Mouse (Mus musculus) stomach, embryonic 15.5 days (tissue): ENCODE measurements around the gene Plscr2. TPM values are rescaled to one million over a fixed set of nuclear protein-coding genes. Genes with fewer than 3 reads are reported as not detected.
A peak's percentile ranks its signal among the peaks of the same experiment; 100 is the strongest.

Experiments used
- ATAC-seq: fragments of 200-750 bp; cut with Nextera tagmentation; 2 replicates; pipeline ENCODE4 v1.8.0; 2017; ENCODE audit warnings: low read depth, moderate number of reproducible peaks, moderate TSS enrichment; ENCODE audit not compliant: insufficient read depth, low FRiP score
- H3K27ac ChIP-seq: fragments of 300-500 bp; sonication (generic); 2 replicates; pipeline ENCODE4 v1.5.1; 2015; ENCODE audit warnings: mild to moderate bottlenecking, inconsistent platforms
- H3K27me3 ChIP-seq: fragments of 300-500 bp; sonication (generic); replicated peaks from 2 replicates; pipeline ENCODE4 v1.6.1; 2015; ENCODE audit warnings: inconsistent platforms
- H3K36me3 ChIP-seq: fragments of 300-500 bp; sonication (generic); 2 replicates; pipeline ENCODE4 v1.6.1; 2015; ENCODE audit warnings: inconsistent platforms
- H3K4me1 ChIP-seq: fragments of 300-500 bp; sonication (generic); 2 replicates; pipeline ENCODE4 v1.6.1; 2015; ENCODE audit warnings: inconsistent platforms
- H3K4me2 ChIP-seq: fragments of 300-500 bp; sonication (generic); 2 replicates; pipeline ENCODE4 v1.6.1; 2015; ENCODE audit warnings: mild to moderate bottlenecking, inconsistent platforms
- H3K4me3 ChIP-seq: fragments of 300-500 bp; sonication (generic); replicated peaks from 2 replicates; pipeline ENCODE4 v1.5.1; 2015; ENCODE audit warnings: inconsistent platforms
- H3K9ac ChIP-seq: fragments of 300-500 bp; sonication (generic); 2 replicates; pipeline ENCODE4 v1.6.1; 2015; ENCODE audit warnings: inconsistent platforms
- H3K9me3 ChIP-seq: fragments of 300-500 bp; sonication (generic); 2 replicates; pipeline ENCODE4 v1.6.1; 2016; ENCODE audit warnings: inconsistent platforms
- WGBS: fragments of 180-500 bp; shearing (Covaris S2); methylation state at CpG from one replicate; pipeline ENCODE4 v1.1.7; 2015; 5-methylcytosine and 5-hydroxymethylcytosine counted together
- polyA plus RNA-seq: library from polyadenylated mRNA; unstranded; fragments of >200 nt; fragmentation: Nextera tagmentation; extraction: Ambion mirVana; gene quantifications from 2 replicates; pipeline ENCODE4 v1.2.1, GENCODE M21; 2015

The Plscr2 gene
- 1.6 and 2.3 TPM in 2 replicates for polyA plus RNA-seq

DNA sequence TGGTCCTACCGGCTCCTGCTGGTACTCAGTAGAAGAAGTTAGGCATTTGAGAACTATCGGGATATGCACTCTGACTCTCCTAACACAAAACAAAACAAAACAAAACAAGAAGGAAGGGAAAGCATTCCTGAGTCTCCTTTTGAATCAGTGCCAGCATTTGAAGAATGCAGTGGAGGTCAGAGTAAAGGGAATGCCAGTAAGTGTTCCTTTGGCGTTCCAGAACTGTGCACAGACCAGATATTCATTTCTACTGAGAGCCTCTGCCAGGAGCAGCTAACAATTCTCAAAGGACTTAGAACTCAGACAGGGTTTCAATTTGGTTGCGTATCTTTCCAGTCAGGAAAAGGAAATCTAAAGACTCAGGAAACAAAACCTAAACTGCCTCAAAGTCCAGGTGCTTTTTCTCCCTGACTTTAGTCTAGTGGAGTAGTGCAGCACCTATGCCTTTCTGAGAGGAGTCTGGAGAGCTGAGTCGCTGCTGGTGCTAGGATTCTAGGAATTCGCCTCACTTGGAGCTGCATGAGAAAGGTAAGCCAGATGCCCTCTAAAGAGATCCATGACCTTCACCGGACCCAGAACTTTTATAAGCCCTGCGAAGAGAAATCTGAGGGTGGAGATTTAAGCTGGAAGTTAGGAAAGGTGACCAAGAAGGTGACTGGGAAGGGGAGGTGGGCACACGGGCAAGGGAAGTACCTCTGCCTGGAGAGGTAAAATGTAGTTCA lies at the start of gene Plscr2:
TSS of gene Plscr2 (plus strand) at position 117 of the 722 bp plus-strand sequence.
- Histone ChIP-seq H3K36me3 (0 out of 2 replicates have a peak, but pooled peaks cover 3% of the 10 kb centered on the region), H3K27ac (no peak within 1 kb of the TSS), H3K27me3 (no peaks in the 10 kb centered on the region), H3K4me3 (no peak within 1 kb of the TSS), H3K9ac (no peak within 1 kb of the TSS), H3K9me3 (no peaks in the 10 kb centered on the region), H3K4me1 (peaks cover 9% of the 10 kb centered on the region), H3K4me2 (no peak within 1 kb of the TSS)
- WGBS = 60% methylated on average over 9 of the region's 9 CpGs
- peak; percentile 17; the same call in 1 of the 2 replicates for ATAC-seq

- no peaks in the 10 kb centered on the region for H3K27me3 ChIP-seq
- no peak overlapping the region for H3K4me2 ChIP-seq
- WGBS = 52% methylated on average over 3 of the region's 3 CpGs
- H3K4me3 ChIP-seq = no peak overlapping the region
- H3K36me3 ChIP-seq = no peaks in the 10 kb centered on the region
- no peak overlapping the region for H3K27ac ChIP-seq
- H3K9ac ChIP-seq = no peak overlapping the region
- no peak for ATAC-seq
- no peaks in the 10 kb centered on the region for H3K9me3 ChIP-seq
- no peaks in the 10 kb centered on the region for H3K4me1 ChIP-seq
Measured at GRCm38 (mm10) chr9:92226127-92226655, 49.2 kb upstream of the Plscr2 start.

DNA sequence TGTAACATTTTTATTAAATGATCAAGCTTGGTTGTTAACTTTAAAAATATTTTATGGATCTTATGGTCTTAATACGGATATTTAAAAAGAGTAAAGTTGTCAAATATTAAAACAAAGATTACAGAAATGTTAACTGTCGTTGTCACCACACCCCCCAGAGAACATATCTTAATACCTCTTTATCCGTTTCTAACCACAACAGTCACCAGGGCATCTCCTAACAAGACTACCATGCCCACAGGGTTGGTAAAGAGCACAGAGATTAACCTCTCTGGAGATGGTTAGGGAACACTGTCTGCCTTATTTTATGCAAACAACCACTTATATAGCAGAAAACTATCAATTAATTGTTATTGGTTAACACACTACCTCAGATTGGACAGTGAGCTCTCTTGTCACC lies 48.6 kb upstream of the Plscr2 start:
- no peak overlapping the region for H3K27ac ChIP-seq

GRCm38 (mm10) chr9:92228867-92229832 lies 46.3 kb upstream of the Plscr2 start:
- Histone ChIP-seq H3K9me3 (no peaks in the 10 kb centered on the region), H3K9ac (no peak overlapping the region), H3K4me2 (no peak overlapping the region), H3K27ac (no peak overlapping the region), H3K36me3 (no peaks in the 10 kb centered on the region), H3K4me1 (no peaks in the 10 kb centered on the region), H3K27me3 (no peaks in the 10 kb centered on the region), H3K4me3 (no peak overlapping the region)
- ATAC-seq = no peak
- 81% methylated on average over 16 of the region's 16 CpGs for WGBS

More for the DNA sequence above, 48.6 kb upstream of the Plscr2 start:
- WGBS = 71% methylated on average over 3 of the region's 3 CpGs
- Histone ChIP-seq H3K4me2 (no peak overlapping the region), H3K36me3 (no peaks in the 10 kb centered on the region), H3K9me3 (no peaks in the 10 kb centered on the region), H3K9ac (no peak overlapping the region), H3K4me1 (no peaks in the 10 kb centered on the region), H3K27me3 (no peaks in the 10 kb centered on the region), H3K4me3 (no peak overlapping the region)
- ATAC-seq = no peak

- H3K27ac ChIP-seq = no peak overlapping the region
Measured at GRCm38 (mm10) chr9:92229833-92230205, 45.6 kb upstream of the Plscr2 start.

GRCm38 (mm10) chr9:92234901-92235458 lies 40.4 kb upstream of the Plscr2 start:
- Histone ChIP-seq H3K27me3 (no peaks in the 10 kb centered on the region), H3K4me1 (no peaks in the 10 kb centered on the region), H3K27ac (no peak overlapping the region), H3K9me3 (no peaks in the 10 kb centered on the region), H3K36me3 (no peaks in the 10 kb centered on the region), H3K4me3 (no peak overlapping the region), H3K9ac (no peak overlapping the region), H3K4me2 (no peak overlapping the region)
- ATAC-seq = no peak
- 83% methylated on average over 11 of the region's 11 CpGs for WGBS

More at GRCm38 (mm10) chr9:92229833-92230205, 45.6 kb upstream of the Plscr2 start:
- H3K27me3 ChIP-seq = no peaks in the 10 kb centered on the region
- ATAC-seq = no peak
- no peaks in the 10 kb centered on the region for H3K4me1 ChIP-seq
- H3K9me3 ChIP-seq = no peaks in the 10 kb centered on the region
- no peak overlapping the region for H3K9ac ChIP-seq
- WGBS = 45% methylated on average over 2 of the region's 2 CpGs
- H3K4me3 ChIP-seq = no peak overlapping the region
- H3K36me3 ChIP-seq = no peaks in the 10 kb centered on the region
- H3K4me2 ChIP-seq = no peak overlapping the region

DNA sequence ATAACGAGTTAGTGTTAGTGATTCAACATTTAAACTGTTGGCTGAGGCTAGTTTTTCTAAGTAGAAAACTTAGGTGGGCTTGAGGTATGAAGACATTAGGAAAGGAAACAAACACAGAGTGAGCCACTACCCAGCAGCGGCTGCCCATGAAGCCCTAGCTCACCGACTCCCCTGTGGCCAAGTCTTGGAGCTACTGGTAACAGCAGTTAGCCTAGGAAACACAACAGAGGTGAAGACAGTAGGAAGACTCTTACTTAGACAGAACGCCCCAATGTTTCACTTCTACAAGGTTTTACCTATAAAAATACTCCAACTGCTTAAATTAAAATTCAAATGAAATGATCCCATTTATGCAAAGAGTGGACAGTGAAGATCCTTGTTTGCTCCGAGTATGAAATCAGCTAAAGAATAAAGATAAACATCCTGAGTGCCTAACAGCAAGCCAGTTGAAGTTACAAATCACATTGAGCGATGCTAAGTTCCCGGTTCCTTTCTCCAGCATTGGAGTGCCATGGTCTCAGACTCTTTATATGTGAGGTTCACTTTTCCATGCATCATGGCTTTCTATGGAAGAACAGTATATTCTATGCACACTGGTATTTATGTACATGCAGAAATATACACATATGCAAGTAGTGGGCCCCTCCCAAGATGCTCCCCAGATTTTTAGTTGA lies 26.5 kb upstream of the Plscr2 start:
- no peaks in the 10 kb centered on the region for H3K27me3 ChIP-seq
- no peak overlapping the region for H3K4me2 ChIP-seq
- no peaks in the 10 kb centered on the region for H3K9me3 ChIP-seq
- 71% methylated on average over 7 of the region's 7 CpGs for WGBS
- no peak for ATAC-seq
- H3K36me3 ChIP-seq = no peaks in the 10 kb centered on the region
- H3K27ac ChIP-seq = no peak overlapping the region
- H3K4me1 ChIP-seq = 0 out of 2 replicates have a peak, but pooled peaks cover 6% of the 10 kb centered on the region
- no peak overlapping the region for H3K4me3 ChIP-seq
- no peak overlapping the region for H3K9ac ChIP-seq

GRCm38 (mm10) chr9:92249447-92249852 lies 26.0 kb upstream of the Plscr2 start, which contains the start of gene Plscr1:
Plscr1 (plus strand) TSS chr9:92249750.
- WGBS = 29% methylated on average over 7 of the region's 7 CpGs
- ATAC-seq = no peak

DNA sequence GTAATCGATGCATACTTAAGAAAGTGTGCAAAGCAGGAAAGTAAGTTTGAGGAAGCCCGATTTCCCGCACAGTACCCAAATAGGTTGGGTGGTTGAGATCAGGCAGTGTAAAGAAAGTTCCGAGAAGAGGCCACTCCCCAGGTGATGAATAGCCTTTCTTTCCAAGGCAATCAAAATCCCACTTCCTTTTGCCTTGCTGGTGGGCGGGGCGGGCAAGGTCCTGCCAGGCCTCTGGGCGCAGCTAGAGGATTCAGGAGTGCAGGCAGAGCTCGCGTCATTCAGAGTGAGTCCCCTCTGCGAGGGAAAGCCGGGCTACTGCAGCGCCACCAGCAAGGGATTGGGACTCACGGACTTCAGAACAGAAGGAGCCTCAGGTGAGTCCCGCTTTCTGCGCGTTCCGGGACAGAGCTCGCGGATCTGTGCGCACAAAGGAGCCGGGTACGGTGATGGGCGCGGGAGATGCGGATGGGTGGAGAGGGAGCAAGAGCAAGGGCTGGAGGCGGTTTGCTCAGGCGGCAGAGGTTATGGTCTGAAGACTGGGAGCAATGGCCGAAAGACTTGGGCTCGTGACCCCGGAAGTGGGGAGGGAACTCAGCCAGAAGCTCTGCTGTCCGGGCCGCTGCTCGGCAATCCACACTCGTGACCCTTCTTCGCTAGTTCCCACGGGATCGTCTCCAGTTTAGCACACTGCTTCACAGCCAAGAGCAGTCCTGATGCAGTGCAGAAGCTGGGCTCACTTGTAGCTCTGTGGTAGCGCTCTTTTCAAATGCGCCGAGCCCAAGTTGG lies 25.2 kb upstream of the Plscr2 start:
- H3K9ac ChIP-seq = peak overlapping the region; percentile 57
- H3K4me2 ChIP-seq = peak overlapping the region; percentile 82
- under 1% methylated on average over 40 of the region's 40 CpGs for WGBS
- no peaks in the 10 kb centered on the region for H3K36me3 ChIP-seq
- peak; percentile 94 for ATAC-seq
- peak overlapping the region; percentile 96 for H3K27ac ChIP-seq
- H3K4me1 ChIP-seq = 0 out of 2 replicates have a peak, but pooled peaks cover 6% of the 10 kb centered on the region
- H3K4me3 ChIP-seq = peak overlapping the region; percentile 62
- no peaks in the 10 kb centered on the region for H3K27me3 ChIP-seq
- H3K9me3 ChIP-seq = no peaks in the 10 kb centered on the region

More at GRCm38 (mm10) chr9:92249447-92249852, 26.0 kb upstream of the Plscr2 start, which contains the start of gene Plscr1:
- Histone ChIP-seq H3K4me3 (peak within 1 kb of the TSS; percentile 62), H3K27ac (peak within 1 kb of the TSS; percentile 96), H3K9me3 (no peaks in the 10 kb centered on the region), H3K4me1 (0 out of 2 replicates have a peak, but pooled peaks cover 6% of the 10 kb centered on the region), H3K4me2 (peak within 1 kb of the TSS; percentile 82), H3K27me3 (no peaks in the 10 kb centered on the region), H3K36me3 (no peaks in the 10 kb centered on the region), H3K9ac (peak within 1 kb of the TSS; percentile 57)

DNA sequence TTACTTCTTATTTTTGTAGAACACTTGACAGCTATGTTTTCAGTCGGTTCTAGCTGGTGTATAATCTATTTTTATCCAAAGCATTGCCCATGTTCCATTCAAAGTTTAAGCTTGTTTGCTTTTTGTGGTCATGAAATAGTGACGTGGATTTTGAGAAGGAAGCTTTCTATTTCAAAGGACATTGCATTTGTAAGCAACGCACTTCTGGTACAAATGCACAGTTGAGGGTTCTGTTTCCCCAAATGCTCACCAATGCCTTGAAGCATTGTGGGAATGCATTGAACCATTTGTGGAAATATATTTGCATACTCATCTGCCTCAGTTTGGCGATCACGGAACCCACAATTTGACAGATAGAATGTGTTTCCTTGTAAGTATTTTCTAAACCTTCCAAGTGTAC lies 22.7 kb upstream of the Plscr2 start:
- WGBS = 71% methylated on average over 5 of the region's 5 CpGs
- Histone ChIP-seq H3K36me3 (no peaks in the 10 kb centered on the region; the same call in 1 of the 2 replicates), H3K4me1 (0 out of 2 replicates have a peak, but pooled peaks cover 6% of the 10 kb centered on the region), H3K9me3 (no peaks in the 10 kb centered on the region), H3K4me3 (no peak overlapping the region), H3K27me3 (no peaks in the 10 kb centered on the region), H3K27ac (no peak overlapping the region), H3K9ac (no peak overlapping the region), H3K4me2 (no peak overlapping the region)
- no peak for ATAC-seq
